Mouse (Mus musculus) G1E (cell line): ENCODE results near the gene Olfr572. TPM values are rescaled to one million over a fixed set of nuclear protein-coding genes. Genes with fewer than 3 reads are reported as not detected.

Source experiments
- ATAC-seq: 2 replicates; pipeline ENCODE4 v1.8.0; 2016; ENCODE audit warnings: mild to moderate bottlenecking; ENCODE audit not compliant: insufficient number of reproducible peaks, poor library complexity, low FRiP score, severe bottlenecking; ENCODE audit errors: extremely low read depth
- DNase-seq: peaks from one replicate; pipeline ENCODE4 v3.0.0; 2012; ENCODE audit warnings: low spot score
- H3K27me3 ChIP-seq: 2 replicates; pipeline ENCODE4 v1.6.1; 2012; ENCODE audit warnings: mild to moderate bottlenecking, low read length, inconsistent platforms; ENCODE audit not compliant: insufficient read depth
- H3K36me3 ChIP-seq: replicated peaks from 2 replicates; pipeline ENCODE3; 2012; ENCODE audit warnings: mild to moderate bottlenecking, inconsistent platforms
- H3K4me1 ChIP-seq: 2 replicates; pipeline ENCODE4 v1.6.1; 2012; ENCODE audit warnings: low read depth, low read length, inconsistent platforms, mixed read lengths; ENCODE audit not compliant: insufficient read depth
- H3K4me3 ChIP-seq: 2 replicates; pipeline ENCODE4 v1.5.1; 2012; ENCODE audit warnings: low read depth, mild to moderate bottlenecking, inconsistent platforms, low read length, moderate library complexity, mixed read lengths
- H3K9me3 ChIP-seq: replicated peaks from 2 replicates; pipeline ENCODE4 v1.6.1; 2012; ENCODE audit warnings: inconsistent platforms
- CTCF ChIP-seq: IDR thresholded peaks from 2 replicates; pipeline ENCODE4 v1.5.1; 2012; ENCODE audit warnings: low read depth, low read length, inconsistent platforms, mixed read lengths
- GATA1 ChIP-seq: IDR thresholded peaks from 2 replicates; pipeline ENCODE4 v1.6.1; 2012; ENCODE audit warnings: borderline replicate concordance, low read length, inconsistent platforms, mixed read lengths
- GATA2 ChIP-seq: IDR thresholded peaks from 2 replicates; pipeline ENCODE4 v1.6.1; 2012; ENCODE audit warnings: low read depth, low read length, inconsistent platforms, borderline replicate concordance
- POLR2AphosphoS5 ChIP-seq: IDR thresholded peaks from 2 replicates; pipeline ENCODE4 v1.6.1; 2012; ENCODE audit warnings: low read depth, low read length, inconsistent platforms; ENCODE audit not compliant: insufficient replicate concordance
- TAL1 ChIP-seq: conservative IDR thresholded peaks from 2 replicates; pipeline ENCODE4 v1.6.1; 2012; ENCODE audit warnings: low read depth, low read length, inconsistent platforms, mixed read lengths
- polyA plus RNA-seq: library from polyadenylated mRNA; stranded (reverse); fragments of >175 nt; gene quantifications from 2 replicates; pipeline ENCODE4 v1.2.3, GENCODE M21; 2012
- total RNA-seq, 2 experiments: library from RNA; stranded (forward) in 1 of 2; stranded (reverse) in 1 of 2; fragments of 200-1000 nt in 1 of 2; fragments of >200 nt in 1 of 2; fragmentation: Nextera tagmentation in 1 of 2; gene quantifications; 2 replicates each; pipeline ENCODE4 v1.2.3; 2014 to 2017

Olfr572 gene
- not detected in 2 replicates for total RNA-seq (2014; fragmentation: Nextera tagmentation)
- total RNA-seq (2017): 0.22 TPM in 1 of 2 replicates, not detected in the other
- not detected in 2 replicates for polyA plus RNA-seq

GRCm38 (mm10) chr7:102924109-102924508 is at the start of gene Olfr572:
Gene Olfr572 (plus strand): TSS chr7:102924409.
- H3K27me3 ChIP-seq: no peaks in the 10 kb centered on the region
- DNase-seq: no peak
- no peaks in the 10 kb centered on the region for H3K4me1 ChIP-seq
- TF ChIP-seq POLR2AphosphoS5 (no peak), GATA2 (no peak), TAL1 (no peak), CTCF (no peak), GATA1 (no peak)
- H3K4me3 ChIP-seq: no peak within 1 kb of the TSS
- no peak for ATAC-seq
- H3K36me3 ChIP-seq: no peaks in the 10 kb centered on the region
- H3K9me3 ChIP-seq: no peaks in the 10 kb centered on the region

GRCm38 (mm10) chr7:102876822-102877221 is 47.4 kb upstream of the Olfr572 start, which contains the start of gene Olfr568:
Gene Olfr568 (plus strand): TSS chr7:102877122.
- ATAC-seq: no peak
- no peak for TF ChIP-seq POLR2AphosphoS5
- no peak for TF ChIP-seq GATA1
- no peak for TF ChIP-seq GATA2
- no peak for TF ChIP-seq TAL1
- no peak for TF ChIP-seq CTCF
- Histone ChIP-seq H3K36me3 (no peaks in the 10 kb centered on the region), H3K4me1 (no peaks in the 10 kb centered on the region), H3K4me3 (no peak within 1 kb of the TSS), H3K9me3 (no peaks in the 10 kb centered on the region), H3K27me3 (no peaks in the 10 kb centered on the region)
- no peak for DNase-seq

- DNase-seq: no peak
- H3K36me3 ChIP-seq: no peaks in the 10 kb centered on the region
- H3K4me3 ChIP-seq: no peak within 1 kb of the TSS
- TF ChIP-seq TAL1 (no peak), POLR2AphosphoS5 (no peak), CTCF (no peak), GATA2 (no peak), GATA1 (no peak)
- H3K9me3 ChIP-seq: no peaks in the 10 kb centered on the region
- no peak for ATAC-seq
- 0 out of 2 replicates have a peak, but pooled peaks cover 4% of the 10 kb centered on the region for H3K27me3 ChIP-seq
- H3K4me1 ChIP-seq: no peaks in the 10 kb centered on the region
These were observed 33.4 kb upstream of the Olfr572 start, which contains the start of gene Olfr569 for GRCm38 (mm10) chr7:102890782-102891181. Gene Olfr569 (minus strand): TSS chr7:102890882.

GRCm38 (mm10) chr7:102915261-102915660 is 8.9 kb upstream of the Olfr572 start:
- no peak for DNase-seq
- Histone ChIP-seq H3K9me3 (no peaks in the 10 kb centered on the region), H3K27me3 (no peaks in the 10 kb centered on the region), H3K4me3 (no peak overlapping the region), H3K36me3 (no peaks in the 10 kb centered on the region), H3K4me1 (no peaks in the 10 kb centered on the region)
- TF ChIP-seq POLR2AphosphoS5: no peak
- no peak for TF ChIP-seq CTCF
- TF ChIP-seq GATA1: no peak
- TF ChIP-seq TAL1: no peak
- no peak for TF ChIP-seq GATA2
- no peak for ATAC-seq

- TF ChIP-seq TAL1 (no peak), GATA1 (no peak), CTCF (no peak), POLR2AphosphoS5 (no peak), GATA2 (no peak)
- H3K9me3 ChIP-seq: no peaks in the 10 kb centered on the region
- H3K27me3 ChIP-seq: no peaks in the 10 kb centered on the region
- no peak overlapping the region for H3K4me3 ChIP-seq
- DNase-seq: no peak
- no peak for ATAC-seq
- H3K4me1 ChIP-seq: no peaks in the 10 kb centered on the region
- H3K36me3 ChIP-seq: no peaks in the 10 kb centered on the region
These were observed 7.8 kb upstream of the Olfr572 start for GRCm38 (mm10) chr7:102916405-102916804.

- H3K36me3 ChIP-seq: no peaks in the 10 kb centered on the region
- DNase-seq: no peak
- no peaks in the 10 kb centered on the region for H3K4me1 ChIP-seq
- no peak for ATAC-seq
- H3K27me3 ChIP-seq: no peaks in the 10 kb centered on the region
- H3K4me3 ChIP-seq: no peak within 1 kb of the TSS
- no peaks in the 10 kb centered on the region for H3K9me3 ChIP-seq
- TF ChIP-seq POLR2AphosphoS5 (no peak), TAL1 (no peak), GATA1 (no peak), GATA2 (no peak), CTCF (no peak)
These were observed 7.0 kb upstream of the Olfr572 start, which contains the start of gene Olfr571 for GRCm38 (mm10) chr7:102917032-102917875. Gene Olfr571 (minus strand): TSS chr7:102917536.
